11 mouse cellular contexts compared by ENCODE assay signal in the genomic region with DNA sequence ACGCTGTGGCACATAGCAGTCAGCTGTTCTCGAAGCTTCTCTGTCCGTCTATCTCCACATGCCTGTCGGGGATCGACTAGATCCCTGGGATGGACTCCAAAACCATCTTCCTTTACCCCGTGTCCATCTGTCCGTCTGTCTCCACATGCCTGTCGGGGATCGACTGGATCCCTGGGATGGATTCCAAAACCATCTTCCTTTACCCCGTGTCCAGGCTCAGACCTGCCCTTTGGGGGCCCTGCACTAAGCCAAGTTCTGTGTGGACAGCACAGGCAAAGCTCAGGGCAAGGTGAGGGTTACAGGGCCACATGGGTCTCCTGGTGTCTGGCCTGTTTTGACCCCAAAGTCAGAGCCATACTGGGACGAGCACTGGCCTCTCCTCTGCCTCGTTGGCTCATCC. TPM values are rescaled to one million over a fixed set of nuclear protein-coding genes. Genes with fewer than 3 reads are reported as not detected.
A peak's percentile ranks its signal among the peaks of the same experiment; 100 is the strongest.
DNase-seq lines count a peak whose midpoint lies in the region; ATAC-seq and TF ChIP-seq lines count a peak whose summit lies in the region.
"Had no signal": no experiment of that assay in that cellular context is flagged by ENCODE, and none has a peak within 500 bp of the region (broad histone marks: within the 10 kb centered on the region; RNA-seq: fewer than 3 reads in every experiment).

No protein-coding gene starts in this region.

- peak; percentile 94 for DNase-seq in heart, adult 11 months
- DNase-seq in heart, postnatal 14 days: no peak
- no peak for DNase-seq in liver, postnatal 0 days
- peak; percentile 5 for DNase-seq in urinary bladder, postnatal 10 days (ENCODE audit: low spot score)
- DNase-seq in urinary bladder, postnatal 25 days (ENCODE audit: low spot score): no peak
- DNase-seq in spleen, postnatal 36 days (ENCODE audit: low spot score in 2 of 2): no peak
- DNase-seq: cerebellum, adult 9-11 months; right cerebral cortex, adult 18-20 months had no signal

- no peak for TF ChIP-seq CTCF in liver, postnatal 0 days (IDR thresholded peaks at IDR 0.05; ENCODE audit: low read depth)

- ATAC-seq in liver, postnatal 0 days: no peak
- no peak for ATAC-seq in liver, embryonic 12.5 days
- ATAC-seq: midbrain, embryonic 13.5 days had no signal

- no peak for TF ChIP-seq EP300 in liver, postnatal 0 days (IDR thresholded peaks at IDR 0.05; ENCODE audit: low read depth)

- no peaks in the 10 kb centered on the region for H3K9me3 ChIP-seq in liver, postnatal 0 days (ENCODE audit: low read length)
- no peaks in the 10 kb centered on the region for H3K9me3 ChIP-seq in liver, embryonic 12.5 days (replicated peaks)
- H3K9me3 ChIP-seq: limb, embryonic 15.5 days; midbrain, embryonic 13.5 days had no signal

- no peaks in the 10 kb centered on the region for H3K27me3 ChIP-seq in liver, postnatal 0 days (ENCODE audit: insufficient read depth, low read length)
- peaks cover 16% of the 10 kb centered on the region; the same call in 1 of the 2 replicates for H3K27me3 ChIP-seq in liver, embryonic 12.5 days (replicated peaks)
- H3K27me3 ChIP-seq: limb, embryonic 15.5 days; midbrain, embryonic 13.5 days had no signal

- peak overlapping the region; percentile 96 for H3K27ac ChIP-seq in liver, postnatal 0 days (ENCODE audit: low read depth)
- H3K27ac ChIP-seq in liver, embryonic 12.5 days: no peak overlapping the region
- H3K27ac ChIP-seq: limb, embryonic 15.5 days; midbrain, embryonic 13.5 days had no signal

- no peaks in the 10 kb centered on the region for H3K36me3 ChIP-seq in liver, postnatal 0 days (replicated peaks; ENCODE audit: insufficient read depth, low read length)
- H3K36me3 ChIP-seq in liver, embryonic 12.5 days: no peaks in the 10 kb centered on the region
- H3K36me3 ChIP-seq: limb, embryonic 15.5 days; midbrain, embryonic 13.5 days had no signal

- H3K4me2 ChIP-seq in liver, postnatal 0 days (ENCODE audit: low read depth, low read length): no peak overlapping the region
- no peak overlapping the region for H3K4me2 ChIP-seq in liver, embryonic 12.5 days
- H3K4me2 ChIP-seq: limb, embryonic 15.5 days; midbrain, embryonic 13.5 days had no signal

- intact Hi-C loops in heart, postnatal 14 days (cut with DNase I): no loop called here

- H3K4me1 ChIP-seq in liver, postnatal 0 days (ENCODE audit: insufficient read depth): peaks cover 61% of the 10 kb centered on the region
- H3K4me1 ChIP-seq in liver, embryonic 12.5 days: peaks cover 58% of the 10 kb centered on the region

- WGBS in liver, postnatal 0 days (ENCODE audit: insufficient replicate concordance): 75% methylated on average over 12 of the region's 12 CpGs
- 72% methylated on average over 12 of the region's 12 CpGs for WGBS in liver, embryonic 12.5 days (ENCODE audit: insufficient replicate concordance)

- H3K4me3 ChIP-seq in liver, postnatal 0 days (ENCODE audit: low read depth, low read length): no peak overlapping the region
- H3K4me3 ChIP-seq in liver, embryonic 12.5 days: no peak overlapping the region
- H3K4me3 ChIP-seq: limb, embryonic 15.5 days; midbrain, embryonic 13.5 days had no signal

- H3K9ac ChIP-seq in liver, postnatal 0 days (replicated peaks): no peak overlapping the region
- no peak overlapping the region for H3K9ac ChIP-seq in liver, embryonic 12.5 days
- H3K9ac ChIP-seq: limb, embryonic 15.5 days; midbrain, embryonic 13.5 days had no signal

RNA-seq across cellular contexts. Expression of a gene that starts 19.1 kb away (rescaled TPM):
- 10 to 100 TPM; 41.4 to 72.2 TPM for total RNA-seq in heart, postnatal 14 days (2021)
- 7.8 and 8.1 TPM in 2 replicates for polyA plus RNA-seq in liver, postnatal 0 days (2015; fragmentation: Nextera tagmentation; extraction: Ambion mirVana)
- 5.9 and 7.0 TPM in 2 replicates for polyA plus RNA-seq in liver, embryonic 12.5 days (2016; fragmentation: Nextera tagmentation; extraction: Ambion mirVana)

Comparison
In these comparisons a context has a peak if more than half of its experiments do, and no peak if none do; other contexts are left out.
1. DNase-seq: peak in heart, adult 11 months (single experiment) and urinary bladder, postnatal 10 days (single experiment); none in heart, postnatal 14 days (0 of 2), liver, postnatal 0 days (single experiment), urinary bladder, postnatal 25 days (single experiment) and spleen, postnatal 36 days (0 of 2).